Mouse (Mus musculus): ENCODE results near the gene Gm21731. TPM values are rescaled to one million over a fixed set of nuclear protein-coding genes. Genes with fewer than 3 reads are reported as not detected.
"Not testable (repeated sequence)": the region's sequence is repeated elsewhere in the genome, so short reads cannot be mapped to it uniquely, and the experiment has no call there.

Gm21731 gene
- polyA plus RNA-seq (2015; fragmentation: Nextera tagmentation; extraction: Ambion mirVana), result not detected in 2 replicates

GRCm38 (mm10) chr13:120238811-120239210, at the start of gene Gm21731:
Gene Gm21731 (plus strand): TSS chr13:120239111.
- H3K4me3 ChIP-seq (ENCODE audit: low read depth, low read length); H3K36me3 ChIP-seq (ENCODE audit: control insufficient read depth, insufficient read depth); H3K9ac ChIP-seq (ENCODE audit: low read depth, low read length); H3K4me1 ChIP-seq (replicated peaks; ENCODE audit: control insufficient read depth, insufficient read depth, low read length); ATAC-seq; H3K27ac ChIP-seq (ENCODE audit: low read depth, low read length); H3K4me2 ChIP-seq (replicated peaks; ENCODE audit: low read depth); H3K9me3 ChIP-seq (ENCODE audit: control insufficient read depth); H3K27me3 ChIP-seq (replicated peaks; ENCODE audit: control insufficient read depth, insufficient read depth, low read length): not testable (repeated sequence)

GRCm38 (mm10) chr13:120196189-120196821, 42.6 kb upstream of the Gm21731 start:
- not testable (repeated sequence) for H3K9me3 ChIP-seq (ENCODE audit: control insufficient read depth); H3K36me3 ChIP-seq (ENCODE audit: control insufficient read depth, insufficient read depth); H3K9ac ChIP-seq (ENCODE audit: low read depth, low read length); H3K27me3 ChIP-seq (replicated peaks; ENCODE audit: control insufficient read depth, insufficient read depth, low read length); ATAC-seq; H3K4me3 ChIP-seq (ENCODE audit: low read depth, low read length); H3K27ac ChIP-seq (ENCODE audit: low read depth, low read length); H3K4me2 ChIP-seq (replicated peaks; ENCODE audit: low read depth); H3K4me1 ChIP-seq (replicated peaks; ENCODE audit: control insufficient read depth, insufficient read depth, low read length)
- WGBS, result 82% methylated on average over 7 of the region's 8 CpGs

GRCm38 (mm10) chr13:120215847-120216246, 23.1 kb upstream of the Gm21731 start, which contains the start of gene Gm21762:
Gene Gm21762 (minus strand): TSS chr13:120215947.
- H3K4me1 ChIP-seq (replicated peaks; ENCODE audit: control insufficient read depth, insufficient read depth, low read length); H3K9me3 ChIP-seq (ENCODE audit: control insufficient read depth); H3K27ac ChIP-seq (ENCODE audit: low read depth, low read length); H3K36me3 ChIP-seq (ENCODE audit: control insufficient read depth, insufficient read depth); H3K9ac ChIP-seq (ENCODE audit: low read depth, low read length); H3K4me3 ChIP-seq (ENCODE audit: low read depth, low read length); H3K27me3 ChIP-seq (replicated peaks; ENCODE audit: control insufficient read depth, insufficient read depth, low read length); H3K4me2 ChIP-seq (replicated peaks; ENCODE audit: low read depth); ATAC-seq: not testable (repeated sequence)
- no CpG with 5 or more reads among the region's 2 CpGs for WGBS

GRCm38 (mm10) chr13:120220922-120221321, 18.0 kb upstream of the Gm21731 start:
- ATAC-seq; H3K36me3 ChIP-seq (ENCODE audit: control insufficient read depth, insufficient read depth); H3K4me1 ChIP-seq (replicated peaks; ENCODE audit: control insufficient read depth, insufficient read depth, low read length); H3K9ac ChIP-seq (ENCODE audit: low read depth, low read length); H3K4me3 ChIP-seq (ENCODE audit: low read depth, low read length); H3K27me3 ChIP-seq (replicated peaks; ENCODE audit: control insufficient read depth, insufficient read depth, low read length); H3K4me2 ChIP-seq (replicated peaks; ENCODE audit: low read depth); H3K9me3 ChIP-seq (ENCODE audit: control insufficient read depth); H3K27ac ChIP-seq (ENCODE audit: low read depth, low read length): not testable (repeated sequence)
- 85% methylated on average over 5 of the region's 5 CpGs for WGBS

- H3K27me3 ChIP-seq (replicated peaks; ENCODE audit: control insufficient read depth, insufficient read depth, low read length); H3K4me3 ChIP-seq (ENCODE audit: low read depth, low read length); H3K27ac ChIP-seq (ENCODE audit: low read depth, low read length); ATAC-seq; H3K9me3 ChIP-seq (ENCODE audit: control insufficient read depth); H3K4me2 ChIP-seq (replicated peaks; ENCODE audit: low read depth); H3K4me1 ChIP-seq (replicated peaks; ENCODE audit: control insufficient read depth, insufficient read depth, low read length); H3K36me3 ChIP-seq (ENCODE audit: control insufficient read depth, insufficient read depth); H3K9ac ChIP-seq (ENCODE audit: low read depth, low read length): not testable (repeated sequence)
- 93% methylated on average over 16 of the region's 25 CpGs for WGBS
Measured at GRCm38 (mm10) chr13:120223012-120223659, 15.8 kb upstream of the Gm21731 start.

GRCm38 (mm10) chr13:120231798-120232197, 7.1 kb upstream of the Gm21731 start:
- ATAC-seq; H3K4me1 ChIP-seq (replicated peaks; ENCODE audit: control insufficient read depth, insufficient read depth, low read length); H3K4me3 ChIP-seq (ENCODE audit: low read depth, low read length); H3K9ac ChIP-seq (ENCODE audit: low read depth, low read length); H3K4me2 ChIP-seq (replicated peaks; ENCODE audit: low read depth); H3K27me3 ChIP-seq (replicated peaks; ENCODE audit: control insufficient read depth, insufficient read depth, low read length); H3K36me3 ChIP-seq (ENCODE audit: control insufficient read depth, insufficient read depth); H3K9me3 ChIP-seq (ENCODE audit: control insufficient read depth); H3K27ac ChIP-seq (ENCODE audit: low read depth, low read length): not testable (repeated sequence)
- WGBS, result 93% methylated on average over 16 of the region's 17 CpGs
